Mouse (Mus musculus) liver, adult 2 months (tissue): Measurements from ENCODE around the gene Fam92b.

Source experiments
- CTCF ChIP-seq: fragments of 200-500 bp; IDR thresholded peaks from 2 replicates; pipeline ENCODE4 v1.5.1; 2011; ENCODE audit warnings: low read depth, low read length, control low read depth
- POLR2A ChIP-seq: fragments of 200-500 bp; IDR thresholded peaks from 2 replicates; pipeline ENCODE4 v1.6.1; 2011; ENCODE audit warnings: low read length, control low read depth; ENCODE audit not compliant: insufficient read depth; ENCODE audit errors: extremely low read depth

DNA sequence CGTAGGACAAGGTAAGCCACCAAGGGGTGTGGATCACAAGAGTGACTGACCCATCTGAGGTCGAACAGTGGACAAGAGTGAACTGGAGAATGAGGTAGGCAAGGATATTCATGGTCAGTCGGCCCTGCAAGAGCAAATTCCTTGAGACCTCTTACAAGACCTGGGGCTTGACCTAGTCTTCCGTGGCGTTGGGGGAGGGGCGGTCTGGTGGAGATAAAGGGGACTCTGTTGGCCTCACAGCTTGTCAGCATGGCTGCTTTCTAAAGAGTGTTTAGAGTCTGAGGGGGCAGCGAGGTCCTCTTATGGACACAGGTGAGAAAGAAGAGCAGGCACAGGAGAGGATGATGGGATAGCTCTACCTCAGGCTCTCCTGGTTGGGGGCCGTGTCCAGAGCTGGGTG lies 8.1 kb downstream of the Fam92b start:
- TF ChIP-seq CTCF (no peak), POLR2A (no peak)
